Mouse (Mus musculus) E14TG2a.4 (cell line): ENCODE data around the gene Parp6.

Experiments used
- H3K27me3 ChIP-seq: 2 replicates; pipeline ENCODE4 v1.6.1; 2014; ENCODE audit warnings: low read length, control low read depth; ENCODE audit not compliant: insufficient read depth
- H3K36me3 ChIP-seq: 2 replicates; pipeline ENCODE4 v1.6.1; 2014; ENCODE audit warnings: low read length, control low read depth; ENCODE audit not compliant: insufficient read depth
- H3K4me1 ChIP-seq: replicated peaks from 2 replicates; pipeline ENCODE4 v1.6.1; 2014; ENCODE audit warnings: low read depth, low read length, control low read depth
- H3K4me3 ChIP-seq: replicated peaks from 2 replicates; pipeline ENCODE4 v1.5.1; 2014; ENCODE audit warnings: mild to moderate bottlenecking, low read length
- H3K9me3 ChIP-seq: 2 replicates; pipeline ENCODE4 v1.6.1; 2014; ENCODE audit warnings: low read length, control low read depth
- CTCF ChIP-seq: conservative IDR thresholded peaks from 2 replicates; pipeline ENCODE4 v1.5.1; 2014; ENCODE audit warnings: low read length
- NANOG ChIP-seq: IDR thresholded peaks from 2 replicates; pipeline ENCODE4 v1.6.1; 2014; ENCODE audit warnings: borderline replicate concordance, low read length, mixed read lengths
- POU5F1 ChIP-seq: IDR thresholded peaks from 2 replicates; pipeline ENCODE4 v1.6.1; 2014; ENCODE audit warnings: low read length, borderline replicate concordance

The Parp6 gene

GRCm38 (mm10) chr9:59668473-59668872 lies 51.4 kb downstream of the Parp6 start:
- no peak overlapping the region for H3K4me3 ChIP-seq
- peaks cover 99% of the 10 kb centered on the region for H3K36me3 ChIP-seq
- H3K4me1 ChIP-seq = peaks cover 98% of the 10 kb centered on the region
- no peaks in the 10 kb centered on the region for H3K9me3 ChIP-seq
- TF ChIP-seq POU5F1 = no peak
- 0 out of 2 replicates have a peak, but pooled peaks have one; percentile 6 for TF ChIP-seq CTCF
- TF ChIP-seq NANOG = no peak; the same call in 1 of the 2 replicates
- H3K27me3 ChIP-seq = no peaks in the 10 kb centered on the region

GRCm38 (mm10) chr9:59669172-59669571 lies 52.1 kb downstream of the Parp6 start:
- Histone ChIP-seq H3K36me3 (peaks cover 99% of the 10 kb centered on the region), H3K4me3 (no peak overlapping the region), H3K4me1 (peaks cover 97% of the 10 kb centered on the region), H3K9me3 (no peaks in the 10 kb centered on the region), H3K27me3 (no peaks in the 10 kb centered on the region)
- TF ChIP-seq POU5F1 = no peak
- no peak for TF ChIP-seq NANOG
- no peak; the same call in 1 of the 2 replicates for TF ChIP-seq CTCF

DNA sequence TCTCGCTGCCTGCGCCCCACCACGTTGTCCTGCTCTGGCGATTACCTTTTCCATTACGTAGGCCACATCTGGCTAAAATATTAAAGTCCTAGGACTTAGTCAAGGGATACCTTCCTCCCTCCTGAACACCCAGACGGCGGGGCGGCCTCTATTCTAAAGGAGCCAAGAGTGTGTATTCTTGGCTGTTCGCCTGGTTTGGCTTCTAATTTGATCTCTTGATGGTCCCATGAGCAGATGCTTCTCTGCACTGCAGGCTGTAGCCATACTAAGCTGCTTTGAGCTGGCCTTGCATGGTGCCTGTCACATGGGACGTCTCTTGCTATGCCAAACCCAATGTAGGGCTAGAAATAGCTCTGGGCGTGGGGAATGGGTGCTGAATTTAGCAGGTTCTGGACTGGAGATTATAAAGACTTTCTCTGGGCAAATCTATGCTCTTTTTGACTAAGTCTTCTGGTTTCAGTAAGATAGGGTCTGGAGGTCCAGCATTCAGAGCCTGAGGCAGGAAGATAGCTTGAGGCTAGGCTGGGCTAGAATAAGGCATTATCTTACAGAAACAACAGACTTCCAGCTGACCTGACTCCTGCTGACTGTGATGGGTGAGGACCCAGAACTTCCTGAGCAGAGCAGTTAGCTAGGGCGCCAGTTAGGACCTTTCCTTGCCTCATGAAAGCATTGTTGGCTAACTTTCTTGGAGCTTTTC lies 55.3 kb downstream of the Parp6 start:
- no peak for TF ChIP-seq NANOG
- TF ChIP-seq CTCF = no peak
- TF ChIP-seq POU5F1 = no peak
- peaks cover 87% of the 10 kb centered on the region for H3K4me1 ChIP-seq
- no peaks in the 10 kb centered on the region for H3K9me3 ChIP-seq
- H3K36me3 ChIP-seq = peaks cover 96% of the 10 kb centered on the region
- no peaks in the 10 kb centered on the region for H3K27me3 ChIP-seq
- H3K4me3 ChIP-seq = no peak overlapping the region

DNA sequence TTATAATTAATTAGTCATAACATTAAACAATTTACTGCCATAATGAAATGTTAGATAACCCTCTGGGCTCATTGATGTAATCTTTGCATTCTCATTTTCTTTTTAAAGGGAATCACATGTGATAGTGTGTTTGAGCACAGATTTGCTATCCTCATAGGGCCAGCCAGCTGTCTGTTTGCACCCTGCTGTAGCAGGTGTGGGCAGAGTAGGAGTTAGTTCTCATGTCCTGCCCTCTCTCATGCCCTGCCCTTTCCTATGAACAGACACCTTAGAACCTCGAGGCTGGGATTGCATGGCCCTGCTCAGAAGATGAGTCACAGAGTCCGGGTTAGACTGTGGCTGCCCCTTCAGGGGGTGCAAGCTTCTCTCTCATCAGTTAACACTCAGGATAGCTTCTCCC lies 56.3 kb downstream of the Parp6 start:
- no peak for TF ChIP-seq NANOG
- TF ChIP-seq CTCF = no peak
- no peak for TF ChIP-seq POU5F1
- peaks cover 82% of the 10 kb centered on the region for H3K4me1 ChIP-seq
- H3K36me3 ChIP-seq = peaks cover 96% of the 10 kb centered on the region
- H3K27me3 ChIP-seq = no peaks in the 10 kb centered on the region
- no peaks in the 10 kb centered on the region for H3K9me3 ChIP-seq
- H3K4me3 ChIP-seq = no peak overlapping the region

GRCm38 (mm10) chr9:59675598-59675997 lies 58.5 kb downstream of the Parp6 start:
- H3K9me3 ChIP-seq = no peaks in the 10 kb centered on the region
- H3K36me3 ChIP-seq = peaks cover 89% of the 10 kb centered on the region
- no peaks in the 10 kb centered on the region for H3K27me3 ChIP-seq
- TF ChIP-seq NANOG = no peak
- H3K4me1 ChIP-seq = peaks cover 70% of the 10 kb centered on the region
- no peak overlapping the region for H3K4me3 ChIP-seq

DNA sequence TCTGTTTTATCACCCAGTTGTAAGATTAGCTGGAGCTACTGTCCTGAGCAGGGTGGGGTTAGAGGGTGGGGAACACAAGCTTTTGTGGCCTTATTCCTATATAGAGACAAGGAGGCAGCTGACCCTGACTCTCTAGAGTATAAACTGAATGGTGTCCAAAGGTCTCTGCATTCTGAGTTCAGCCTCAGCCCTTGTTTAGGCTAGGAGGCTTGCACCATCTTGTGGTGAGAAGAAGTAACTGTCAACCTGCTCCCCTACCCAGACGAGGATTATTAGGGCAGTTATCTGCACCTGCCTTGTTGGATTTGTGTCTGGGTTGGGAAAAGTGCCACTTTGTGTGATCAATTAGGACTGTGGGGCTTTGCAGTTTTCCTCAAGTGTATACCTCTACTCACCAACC lies 61.2 kb downstream of the Parp6 start:
- peaks cover 62% of the 10 kb centered on the region for H3K36me3 ChIP-seq
- no peak for TF ChIP-seq NANOG
- peak; percentile 59 for TF ChIP-seq CTCF
- no peak for TF ChIP-seq POU5F1
- H3K9me3 ChIP-seq = no peaks in the 10 kb centered on the region
- H3K4me1 ChIP-seq = peaks cover 58% of the 10 kb centered on the region
- no peak overlapping the region for H3K4me3 ChIP-seq
- H3K27me3 ChIP-seq = peaks cover 20% of the 10 kb centered on the region

DNA sequence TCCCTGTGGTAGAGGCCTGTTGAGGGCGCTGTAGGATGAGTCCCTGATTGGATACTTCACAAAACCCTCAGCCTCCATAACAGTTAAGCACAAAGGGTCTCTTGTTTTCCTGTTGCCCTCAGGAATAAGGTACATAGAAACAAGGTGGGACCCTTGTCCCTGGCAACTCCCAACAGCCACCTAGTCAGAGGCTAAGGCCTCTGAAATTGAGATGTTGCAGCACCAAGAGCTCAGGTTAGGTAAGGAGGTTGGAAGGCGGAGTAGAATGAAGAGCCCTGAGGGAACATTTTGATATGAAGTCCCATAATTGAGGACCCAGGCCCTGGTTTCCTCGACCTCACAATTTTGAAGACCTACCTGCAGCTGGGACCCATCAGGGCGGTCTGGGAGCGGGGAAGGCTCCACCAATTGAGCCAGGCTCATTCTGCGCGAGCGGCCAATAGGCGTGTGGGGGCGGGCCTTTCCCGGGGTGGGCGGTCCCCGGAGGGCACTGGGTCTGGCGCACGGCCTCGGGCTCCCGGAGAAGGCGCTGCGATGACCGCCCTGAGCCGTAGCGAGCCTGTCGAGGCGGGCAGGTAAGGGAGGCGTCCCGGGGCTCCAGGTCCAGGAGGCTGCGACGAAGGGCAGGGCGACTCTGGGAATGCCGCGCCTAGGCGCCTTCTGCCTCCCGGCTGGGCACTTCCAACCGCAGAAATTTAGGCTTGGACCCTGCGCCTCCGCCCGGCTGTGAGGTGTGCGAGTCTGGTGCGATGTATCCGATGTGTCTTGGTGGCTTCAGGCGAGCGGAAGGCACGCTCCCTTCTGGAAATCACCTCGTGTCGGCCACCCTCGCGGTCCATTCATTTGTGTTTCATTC lies 62.8 kb downstream of the Parp6 start, which contains the start of gene Gramd2:
Gene Gramd2, plus strand, starts transcription at position 467 of the 856 bp plus-strand sequence.
- peaks cover 46% of the 10 kb centered on the region for H3K36me3 ChIP-seq
- peak within 1 kb of the TSS; percentile 79 for H3K4me3 ChIP-seq
- peaks cover 45% of the 10 kb centered on the region for H3K4me1 ChIP-seq
- H3K9me3 ChIP-seq = no peaks in the 10 kb centered on the region
- H3K27me3 ChIP-seq = peaks cover 20% of the 10 kb centered on the region
- TF ChIP-seq CTCF = no peak
- TF ChIP-seq NANOG = no peak
- TF ChIP-seq POU5F1 = no peak

DNA sequence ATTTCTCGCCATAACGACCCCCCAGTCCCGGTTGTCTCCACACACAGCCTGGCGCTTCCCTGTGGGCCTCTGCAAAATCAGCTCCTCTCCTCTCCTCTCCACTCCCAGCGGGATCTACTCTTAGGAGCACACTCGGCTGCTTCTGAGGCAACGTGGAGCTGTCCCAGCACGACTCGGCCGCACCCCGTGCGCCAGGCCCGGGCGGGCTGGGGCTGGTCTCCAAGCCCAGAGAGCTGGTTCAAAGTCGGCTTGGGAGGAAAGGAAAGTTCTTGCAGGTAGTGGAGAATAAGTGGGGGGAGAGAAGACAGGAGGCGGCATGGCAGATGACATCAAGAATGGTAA lies 63.4 kb downstream of the Parp6 start:
- H3K36me3 ChIP-seq = peaks cover 40% of the 10 kb centered on the region
- peaks cover 20% of the 10 kb centered on the region for H3K27me3 ChIP-seq
- peaks cover 39% of the 10 kb centered on the region for H3K4me1 ChIP-seq
- peak overlapping the region; percentile 79 for H3K4me3 ChIP-seq
- no peak for TF ChIP-seq POU5F1
- no peak for TF ChIP-seq NANOG
- TF ChIP-seq CTCF = no peak
- H3K9me3 ChIP-seq = no peaks in the 10 kb centered on the region

- TF ChIP-seq CTCF (no peak), NANOG (no peak), POU5F1 (no peak)
- H3K9me3 ChIP-seq = no peaks in the 10 kb centered on the region
Observed at GRCm38 (mm10) chr9:59684020-59684419, 66.9 kb downstream of the Parp6 start.

More at GRCm38 (mm10) chr9:59684020-59684419, 66.9 kb downstream of the Parp6 start:
- Histone ChIP-seq H3K36me3 (peaks cover 7% of the 10 kb centered on the region), H3K27me3 (peaks cover 20% of the 10 kb centered on the region), H3K4me1 (peaks cover 37% of the 10 kb centered on the region), H3K4me3 (no peak overlapping the region)
